Mouse (Mus musculus): ENCODE data around the gene Itpa.

Gene Itpa

DNA sequence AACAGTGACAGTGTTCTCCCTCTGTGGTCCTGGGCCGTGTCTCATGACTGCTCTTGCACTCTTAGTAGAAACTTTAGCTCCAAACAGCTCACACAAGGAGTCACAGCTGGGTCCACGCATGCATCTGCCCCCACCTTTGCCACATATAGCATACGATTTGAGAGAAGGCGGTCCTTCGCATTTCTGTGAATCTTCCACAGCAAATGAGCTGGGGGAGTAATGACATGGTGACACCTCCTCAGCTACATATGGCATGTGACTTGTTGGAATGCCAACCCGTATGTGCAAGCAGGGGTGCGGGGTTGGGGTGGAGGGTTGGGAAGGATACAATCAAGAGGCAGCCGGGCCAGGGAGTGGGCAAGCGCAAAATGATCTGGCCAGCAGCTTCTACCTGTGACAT lies 10.9 kb upstream of the Itpa start:
- DNase-seq (ENCODE audit: low read depth, low spot score) = no peak

GRCm38 (mm10) chr2:130657541-130657940 lies 9.9 kb upstream of the Itpa start:
- no peak for DNase-seq (ENCODE audit: low read depth, low spot score)

- DNase-seq (ENCODE audit: low read depth, low spot score) = no peak
These were observed 8.9 kb upstream of the Itpa start for GRCm38 (mm10) chr2:130658530-130658929.

DNA sequence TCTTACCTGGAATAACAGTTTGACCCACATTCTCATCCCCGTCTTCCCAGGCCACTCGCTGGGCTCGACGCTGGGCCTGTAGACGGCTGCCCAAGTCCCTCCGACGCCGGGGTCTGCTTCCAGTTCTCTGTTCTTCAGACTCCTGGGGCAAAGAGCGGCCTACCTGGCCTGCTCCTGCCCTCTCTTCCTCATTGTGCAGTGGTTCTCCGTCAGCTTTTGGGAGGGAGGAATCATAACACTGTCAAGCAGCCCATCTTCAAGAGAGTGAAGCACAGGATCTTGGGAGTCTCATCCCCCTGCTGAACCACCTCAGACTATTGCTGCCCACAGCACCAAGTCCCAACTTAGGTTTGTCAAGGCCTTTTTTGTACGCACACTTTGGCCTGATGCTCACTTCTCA lies 4.1 kb upstream of the Itpa start:
- no peak for DNase-seq (ENCODE audit: low read depth, low spot score)

- DNase-seq (ENCODE audit: low read depth, low spot score) = peak; percentile 96
These were observed 3.2 kb upstream of the Itpa start, which contains the start of gene Ddrgk1 for GRCm38 (mm10) chr2:130664102-130664701. TSS of gene Ddrgk1 (minus strand) at chr2:130664659.

DNA sequence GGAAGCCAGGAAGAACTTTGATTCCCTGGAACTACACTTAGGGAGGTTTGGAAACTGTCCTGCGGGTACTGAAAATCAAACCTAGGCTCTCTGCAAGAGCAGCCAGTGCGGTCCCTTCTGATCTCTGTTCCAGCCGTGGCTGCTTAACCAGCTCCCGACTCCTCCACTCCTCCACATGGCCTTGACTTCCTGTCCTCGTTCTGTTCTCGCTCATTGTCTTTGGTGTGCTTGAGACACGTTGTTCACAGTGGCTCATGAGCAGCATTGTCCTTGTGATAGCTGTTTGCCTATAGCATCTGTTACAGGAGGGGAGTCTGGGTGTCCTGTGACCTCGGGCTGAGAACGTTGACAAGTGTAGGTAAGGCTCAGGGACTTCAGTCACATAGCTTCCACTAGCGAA lies 9.8 kb downstream of the Itpa start:
- no peak for DNase-seq (ENCODE audit: low read depth, low spot score)

- no peak for DNase-seq (ENCODE audit: low read depth, low spot score)
These were observed 11.7 kb downstream of the Itpa start for GRCm38 (mm10) chr2:130679154-130679553.

DNA sequence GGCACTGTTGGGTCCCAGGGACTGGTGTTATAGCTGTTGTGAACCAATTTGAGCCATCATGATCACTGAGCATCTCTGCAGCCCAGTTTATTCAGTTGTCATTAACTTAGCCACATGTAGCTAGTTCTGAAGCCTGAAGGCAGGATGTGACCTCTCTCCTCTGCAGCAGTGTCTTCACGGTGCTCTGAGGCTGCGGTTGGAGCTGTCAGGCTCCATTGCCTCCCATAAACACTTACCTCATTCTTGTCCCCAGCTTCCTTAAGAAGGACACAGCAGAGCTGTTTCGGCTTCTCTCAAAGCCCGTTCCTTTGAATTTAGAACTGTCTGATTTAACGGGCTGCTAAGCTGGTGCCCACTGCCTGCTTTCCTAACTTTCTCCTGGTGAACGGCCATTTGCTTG lies 12.5 kb downstream of the Itpa start:
- DNase-seq (ENCODE audit: low read depth, low spot score) = no peak

GRCm38 (mm10) chr2:130681531-130681930 lies 14.1 kb downstream of the Itpa start:
- DNase-seq (ENCODE audit: low read depth, low spot score) = no peak

DNA sequence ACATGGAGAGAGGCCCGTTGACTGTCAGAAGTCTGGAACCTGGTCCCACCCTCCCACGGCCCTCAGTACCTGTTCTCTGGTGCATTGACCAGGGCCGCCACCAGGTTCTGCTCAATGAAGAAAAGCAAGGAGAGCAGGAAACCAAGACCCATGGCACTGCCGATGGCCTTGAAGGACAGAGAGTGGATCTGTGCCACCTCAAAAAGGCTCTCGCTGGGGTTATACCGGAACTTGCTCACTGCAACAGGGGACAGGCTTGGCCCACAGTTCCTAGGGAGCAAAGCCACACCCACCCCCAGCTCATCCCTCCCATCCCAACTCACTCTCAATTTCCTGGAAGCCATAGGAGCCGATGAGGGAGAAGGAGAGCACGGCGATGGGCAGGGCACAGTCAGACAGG lies 18.0 kb downstream of the Itpa start:
- no peak for DNase-seq (ENCODE audit: low read depth, low spot score)

DNA sequence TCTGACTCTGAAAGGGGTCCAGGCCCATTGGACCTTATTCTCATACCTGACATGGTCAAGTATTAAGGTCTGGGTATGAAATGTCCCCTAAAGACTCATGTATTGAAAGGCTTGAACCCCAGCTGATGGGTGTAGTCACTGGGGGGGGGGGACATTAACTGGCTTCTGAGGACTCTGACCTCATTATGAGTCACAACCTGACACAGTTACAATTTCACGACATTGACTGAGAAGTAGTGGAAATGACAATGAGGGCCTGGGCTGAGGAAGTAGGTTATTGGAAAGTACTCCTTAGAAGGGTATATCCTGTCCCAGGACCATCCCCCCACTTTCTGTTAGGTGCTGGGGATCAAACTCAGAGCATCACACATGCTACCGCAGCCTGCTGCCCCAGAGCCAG lies 21.6 kb downstream of the Itpa start:
- no peak for DNase-seq (ENCODE audit: low read depth, low spot score)

GRCm38 (mm10) chr2:130693563-130693962 lies 26.2 kb downstream of the Itpa start:
- no peak for DNase-seq (ENCODE audit: low read depth, low spot score)

DNA sequence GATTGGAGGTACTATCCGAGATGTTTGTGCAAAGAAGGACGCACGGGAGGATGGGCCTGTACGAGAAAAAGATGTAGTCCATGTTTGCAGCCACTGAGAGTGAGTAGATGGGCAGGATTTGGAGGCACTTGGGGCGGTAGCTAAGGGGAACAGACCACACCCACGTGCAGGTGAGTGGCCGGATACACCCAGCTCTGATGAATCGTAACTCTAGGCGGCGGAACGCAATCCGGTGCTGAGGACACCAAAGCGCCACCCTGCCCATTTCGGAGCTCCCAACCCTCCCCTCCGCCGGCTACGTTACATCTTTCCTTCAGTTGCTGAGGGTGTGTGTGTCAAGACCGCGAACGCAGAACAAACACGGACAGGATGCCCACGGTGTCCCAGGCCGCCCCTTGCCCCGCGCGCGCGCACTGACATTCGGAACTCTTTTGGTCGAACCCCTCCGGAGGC lies 29.3 kb downstream of the Itpa start:
- DNase-seq (ENCODE audit: low read depth, low spot score) = peak; percentile 5

GRCm38 (mm10) chr2:130697153-130697810 lies 29.9 kb downstream of the Itpa start, which contains the start of gene Slc4a11:
TSS of gene Slc4a11 (minus strand) at chr2:130697519.
- DNase-seq (ENCODE audit: low read depth, low spot score) = peak; percentile 52

- DNase-seq (ENCODE audit: low read depth, low spot score) = no peak
These were observed 30.4 kb downstream of the Itpa start for GRCm38 (mm10) chr2:130697821-130698266.

DNA sequence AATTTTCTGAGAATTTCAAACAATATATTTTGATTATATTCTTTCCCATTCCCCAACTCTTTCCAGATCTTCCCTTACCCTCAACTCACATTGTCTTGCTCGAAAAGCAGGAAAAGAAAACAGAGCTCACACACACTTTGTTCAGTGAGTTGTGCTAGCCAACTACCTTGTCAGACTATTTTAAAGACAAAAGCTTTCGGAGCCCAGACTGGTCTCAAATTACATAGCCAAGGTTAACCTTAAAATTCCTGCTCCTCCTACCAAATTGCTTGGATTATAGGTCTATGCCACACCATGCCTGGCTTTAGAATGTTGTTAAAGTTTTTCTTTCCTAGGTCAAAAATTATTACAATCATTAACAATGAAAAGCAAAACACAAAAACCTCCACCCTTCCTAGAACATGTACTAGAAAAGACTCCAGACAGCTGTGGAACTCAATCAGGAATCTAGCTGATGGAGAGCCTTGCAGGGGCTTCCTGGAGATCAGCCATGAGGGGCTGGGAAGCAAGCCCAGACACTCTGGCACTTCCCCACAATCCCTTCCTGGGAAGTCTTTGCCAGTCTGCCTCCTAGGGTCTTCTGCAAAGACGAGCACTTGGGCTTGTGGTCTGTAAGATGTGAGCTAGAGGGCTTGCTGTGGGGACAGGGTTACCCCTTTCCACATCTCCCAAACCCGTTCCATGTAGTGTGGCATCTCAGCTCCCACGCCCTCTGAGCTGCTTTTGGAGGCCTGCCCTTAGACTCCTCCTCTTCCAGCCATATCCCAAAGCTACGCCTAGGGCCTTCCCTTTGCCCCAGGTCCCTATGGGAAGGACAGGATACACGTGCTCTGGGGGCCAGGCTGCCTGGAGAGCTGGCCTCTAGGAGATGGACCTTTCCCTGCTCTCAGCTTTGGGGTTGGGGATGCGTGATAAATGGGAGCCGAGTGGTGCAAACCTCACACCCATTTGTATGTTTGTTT lies 36.9 kb downstream of the Itpa start:
- no peak for DNase-seq (ENCODE audit: low read depth, low spot score)

DNA sequence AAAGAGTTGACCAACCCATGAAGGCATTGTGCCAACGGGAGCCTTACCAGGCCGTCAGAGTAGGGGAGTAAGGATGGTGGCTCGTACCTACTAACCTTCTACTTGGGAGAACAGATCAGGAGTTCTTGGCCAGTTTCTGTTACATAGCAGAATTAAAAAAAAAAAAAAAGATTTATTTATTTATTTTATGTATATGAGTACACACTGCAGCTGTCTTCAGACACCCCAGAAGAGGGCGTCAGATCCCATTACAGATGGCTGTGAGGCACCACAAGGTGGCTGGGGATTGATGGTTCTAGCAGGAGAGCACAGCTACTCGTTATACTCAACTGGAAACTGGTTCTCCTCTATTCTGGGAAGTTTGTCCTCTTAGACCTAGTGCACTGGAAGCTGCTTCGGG lies 37.8 kb downstream of the Itpa start:
- no peak for DNase-seq (ENCODE audit: low read depth, low spot score)

DNA sequence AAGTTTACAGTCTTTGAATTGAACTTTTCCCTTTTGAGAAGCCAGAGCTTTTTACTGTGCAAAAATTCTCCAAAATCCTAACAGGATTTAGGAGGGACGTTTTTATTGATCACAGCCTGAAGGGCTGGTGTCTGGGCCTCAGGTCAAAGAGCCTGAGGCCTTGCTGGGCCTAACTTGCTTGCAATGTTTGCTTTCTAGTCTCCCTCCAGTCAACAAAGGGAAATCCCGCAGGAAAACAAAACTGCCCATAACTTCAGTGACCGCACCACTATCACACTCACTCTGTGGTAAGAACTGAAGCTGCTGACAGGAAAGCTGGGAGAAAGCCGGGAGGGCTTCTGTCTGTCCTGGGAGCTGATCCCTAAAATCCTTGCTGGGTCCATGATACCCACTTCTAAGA lies 39.2 kb downstream of the Itpa start:
- no peak for DNase-seq (ENCODE audit: low read depth, low spot score)

- DNase-seq (ENCODE audit: low read depth, low spot score) = no peak
These were observed 39.6 kb downstream of the Itpa start for GRCm38 (mm10) chr2:130707057-130707456.

GRCm38 (mm10) chr2:130717951-130718350 lies 50.5 kb downstream of the Itpa start:
- no peak for DNase-seq (ENCODE audit: low read depth, low spot score)

- DNase-seq (ENCODE audit: low read depth, low spot score) = no peak
These were observed 57.0 kb downstream of the Itpa start for GRCm38 (mm10) chr2:130724369-130724768.

GRCm38 (mm10) chr2:130727752-130728151 lies 60.3 kb downstream of the Itpa start:
- no peak for DNase-seq (ENCODE audit: low read depth, low spot score)

Data from mesoderm, embryonic 11.5 days (tissue).